Mouse (Mus musculus): ENCODE measurements around the gene Cacnb4. TPM values are rescaled to one million over a fixed set of nuclear protein-coding genes. Genes with fewer than 3 reads are reported as not detected.

Cacnb4 gene
- polyA plus RNA-seq, 1 experiment from 2014 or later: 12.7 TPM

DNA sequence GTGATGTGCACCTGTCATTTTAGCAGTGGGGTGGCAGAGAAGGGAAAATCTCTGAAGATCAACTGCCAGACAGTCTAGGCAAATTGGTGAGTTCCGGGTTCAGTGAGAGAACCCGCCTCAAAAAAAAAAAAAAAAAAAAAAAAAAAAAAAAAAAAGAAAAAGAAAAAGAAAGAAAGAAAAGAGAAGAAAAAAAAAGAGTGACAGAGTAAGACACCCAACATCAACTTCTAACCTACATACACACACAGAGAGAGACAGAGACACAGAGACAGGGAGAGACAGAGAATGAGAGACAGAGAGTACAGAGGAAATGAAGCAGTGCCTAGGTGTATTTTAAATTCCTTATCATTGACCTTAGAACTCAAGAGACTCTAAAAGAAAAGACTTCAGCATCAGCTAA is 146.1 kb downstream of the Cacnb4 start:
- H3K9me3 ChIP-seq: no peaks in the 10 kb centered on the region
- H3K27ac ChIP-seq (replicated peaks): no peak overlapping the region
- H3K9ac ChIP-seq (replicated peaks): no peak overlapping the region
- no peak for ATAC-seq (replicated peaks)
- H3K27me3 ChIP-seq: no peaks in the 10 kb centered on the region
- H3K4me2 ChIP-seq (replicated peaks): no peak overlapping the region
- 87% methylated on average over 2 of the region's 2 CpGs for WGBS
- no peak overlapping the region for H3K4me3 ChIP-seq
- H3K36me3 ChIP-seq: no peaks in the 10 kb centered on the region
- H3K4me1 ChIP-seq: no peaks in the 10 kb centered on the region

DNA sequence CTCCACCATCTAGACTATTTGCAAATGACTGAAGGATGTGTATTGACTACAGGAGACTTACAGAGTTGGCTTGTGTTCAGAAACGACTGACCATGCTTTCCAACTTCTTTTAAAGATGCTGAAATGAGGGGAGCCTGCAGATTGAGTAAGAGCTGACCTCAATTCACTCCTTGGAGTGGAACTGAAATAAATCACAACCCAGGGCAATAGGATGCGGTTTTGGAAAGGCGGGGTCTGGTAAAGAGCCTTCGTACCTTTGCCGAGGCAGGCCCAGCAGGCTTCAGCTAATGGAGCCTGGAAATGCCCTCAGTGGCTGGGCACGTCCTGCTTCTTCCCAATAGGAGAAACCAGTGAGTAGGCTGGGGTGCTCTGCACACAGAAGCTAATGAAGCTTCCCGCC is 147.4 kb downstream of the Cacnb4 start:
- Histone ChIP-seq H3K4me2 (replicated peaks) (no peak overlapping the region), H3K9me3 (no peaks in the 10 kb centered on the region), H3K36me3 (no peaks in the 10 kb centered on the region), H3K4me3 (no peak overlapping the region), H3K9ac (replicated peaks) (no peak overlapping the region), H3K27me3 (no peaks in the 10 kb centered on the region), H3K4me1 (no peaks in the 10 kb centered on the region), H3K27ac (replicated peaks) (no peak overlapping the region)
- ATAC-seq (replicated peaks): no peak
- 84% methylated on average over 7 of the region's 7 CpGs for WGBS

DNA sequence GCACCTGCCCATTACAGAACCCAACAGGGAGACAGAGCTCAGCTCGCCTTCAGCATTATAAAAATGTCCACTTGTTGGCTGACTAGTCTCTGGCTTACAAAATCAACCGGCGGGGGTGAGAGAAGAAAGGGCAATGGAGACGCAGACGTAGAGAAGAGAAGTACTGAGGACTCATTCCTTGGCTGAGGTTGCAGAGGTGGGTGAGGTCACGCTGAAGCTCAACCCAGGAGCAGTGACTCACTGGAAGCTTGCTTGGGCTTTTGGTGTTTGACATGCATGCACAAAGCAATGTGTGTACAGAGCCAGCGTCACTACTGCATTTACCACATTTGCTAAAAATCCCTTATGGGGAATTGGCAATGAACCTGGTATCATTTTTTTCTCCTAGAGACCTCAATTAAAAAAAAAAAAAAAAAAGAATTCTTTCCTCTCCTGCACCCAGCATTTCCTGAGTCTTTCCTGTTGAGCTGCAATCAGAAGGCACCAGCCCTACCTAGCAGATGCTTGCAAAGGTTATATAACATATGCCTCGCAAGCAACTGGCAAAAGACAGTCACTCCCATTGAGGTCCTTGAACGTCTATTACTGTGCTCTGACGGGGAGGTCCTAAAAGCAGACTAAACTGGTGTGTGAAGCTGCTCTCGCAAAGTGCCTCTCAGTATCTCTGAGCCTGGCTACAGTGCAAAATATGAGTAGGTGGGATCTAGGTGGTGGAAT is 150.6 kb downstream of the Cacnb4 start:
- Histone ChIP-seq H3K9ac (replicated peaks) (no peak overlapping the region), H3K27me3 (no peaks in the 10 kb centered on the region), H3K36me3 (no peaks in the 10 kb centered on the region), H3K27ac (replicated peaks) (no peak overlapping the region), H3K4me3 (no peak overlapping the region), H3K4me1 (no peaks in the 10 kb centered on the region), H3K4me2 (replicated peaks) (no peak overlapping the region), H3K9me3 (no peaks in the 10 kb centered on the region)
- no peak for ATAC-seq (replicated peaks)
- 78% methylated on average over 11 of the region's 11 CpGs for WGBS

DNA sequence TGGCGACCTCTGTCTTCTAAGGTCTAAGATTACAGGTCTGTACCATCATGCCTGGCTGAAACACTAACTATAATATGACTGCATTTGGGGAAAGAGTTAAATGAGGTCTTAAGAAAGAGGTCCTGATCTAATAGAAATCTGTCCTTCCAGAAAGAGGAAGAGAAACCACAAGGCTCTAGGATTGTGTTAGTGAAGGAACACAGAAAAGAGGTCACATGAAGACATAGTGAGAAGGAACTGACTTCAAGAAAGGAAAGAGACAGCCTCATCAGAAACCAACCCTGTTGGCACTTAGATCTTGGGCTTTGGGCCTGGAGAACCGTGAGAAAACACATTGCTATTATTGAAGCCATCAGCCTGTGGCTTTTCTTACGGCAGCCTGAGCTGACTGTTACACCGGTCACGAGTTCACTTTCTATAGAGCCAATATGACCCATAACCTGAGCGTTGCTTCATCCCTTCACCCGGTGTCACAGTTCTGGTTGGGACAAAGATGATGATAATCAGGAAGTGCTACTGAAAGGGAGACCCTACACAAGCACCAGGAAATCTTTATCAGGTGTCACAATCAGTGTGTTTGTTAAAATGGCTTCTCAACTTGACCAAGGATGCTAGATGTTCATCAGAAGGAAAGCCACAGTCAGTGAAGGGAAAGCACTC is 153.4 kb downstream of the Cacnb4 start:
- Histone ChIP-seq H3K36me3 (no peaks in the 10 kb centered on the region), H3K27ac (replicated peaks) (no peak overlapping the region), H3K4me3 (no peak overlapping the region), H3K9me3 (no peaks in the 10 kb centered on the region), H3K4me2 (replicated peaks) (no peak overlapping the region), H3K9ac (replicated peaks) (no peak overlapping the region), H3K4me1 (no peaks in the 10 kb centered on the region), H3K27me3 (no peaks in the 10 kb centered on the region)
- ATAC-seq (replicated peaks): no peak
- WGBS: 97% methylated on average over 7 of the region's 7 CpGs

DNA sequence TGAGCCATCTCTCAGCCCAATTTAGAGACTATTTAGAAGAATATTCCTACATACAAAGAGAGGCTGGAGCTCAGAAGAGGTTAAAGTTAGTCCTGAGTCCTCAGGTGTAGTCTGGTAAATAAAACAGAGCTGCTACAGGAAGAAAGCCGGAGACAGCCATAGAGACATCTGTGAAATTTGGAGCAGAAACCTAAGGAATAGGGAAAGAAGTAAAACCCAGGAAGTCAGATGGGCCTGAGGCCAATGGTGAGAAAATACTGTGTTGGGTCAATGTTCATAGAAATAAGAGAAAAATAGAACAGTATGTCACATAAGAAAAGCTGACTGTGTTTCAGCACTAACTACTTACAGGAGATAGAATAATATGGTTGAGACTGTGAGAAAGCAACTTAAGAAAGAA is 155.6 kb downstream of the Cacnb4 start:
- Histone ChIP-seq H3K9ac (replicated peaks) (no peak overlapping the region), H3K27me3 (no peaks in the 10 kb centered on the region), H3K27ac (replicated peaks) (no peak overlapping the region), H3K9me3 (no peaks in the 10 kb centered on the region), H3K4me1 (no peaks in the 10 kb centered on the region), H3K4me2 (replicated peaks) (no peak overlapping the region), H3K4me3 (no peak overlapping the region), H3K36me3 (no peaks in the 10 kb centered on the region)
- 83% methylated on average over 1 of the region's 1 CpGs for WGBS
- no peak for ATAC-seq (replicated peaks)

DNA sequence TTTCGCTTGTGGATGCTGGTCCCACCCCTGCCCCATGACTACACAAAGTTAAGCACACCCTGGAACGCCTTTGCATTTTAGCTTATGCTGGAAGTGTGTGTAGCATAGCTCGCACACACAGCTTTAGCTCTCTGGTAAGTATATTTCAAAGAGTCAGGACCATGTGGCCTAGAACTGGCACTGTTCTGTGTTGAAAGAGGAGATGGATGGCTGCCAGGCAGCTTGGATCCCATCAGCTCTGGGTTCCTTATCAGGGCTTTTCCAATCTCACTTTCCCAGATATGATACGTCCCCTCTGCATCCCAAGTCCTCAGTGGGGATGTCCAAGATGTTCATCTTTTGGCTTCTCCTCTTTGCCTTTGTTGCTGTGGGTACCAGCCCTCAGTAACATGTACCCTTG is 157.9 kb downstream of the Cacnb4 start:
- no peaks in the 10 kb centered on the region for H3K36me3 ChIP-seq
- H3K27ac ChIP-seq (replicated peaks): no peak overlapping the region
- H3K9ac ChIP-seq (replicated peaks): no peak overlapping the region
- ATAC-seq (replicated peaks): no peak
- no peak overlapping the region for H3K4me2 ChIP-seq (replicated peaks)
- no peaks in the 10 kb centered on the region for H3K9me3 ChIP-seq
- no peaks in the 10 kb centered on the region for H3K4me1 ChIP-seq
- no peak overlapping the region for H3K4me3 ChIP-seq
- WGBS: 83% methylated on average over 4 of the region's 4 CpGs
- no peaks in the 10 kb centered on the region for H3K27me3 ChIP-seq

DNA sequence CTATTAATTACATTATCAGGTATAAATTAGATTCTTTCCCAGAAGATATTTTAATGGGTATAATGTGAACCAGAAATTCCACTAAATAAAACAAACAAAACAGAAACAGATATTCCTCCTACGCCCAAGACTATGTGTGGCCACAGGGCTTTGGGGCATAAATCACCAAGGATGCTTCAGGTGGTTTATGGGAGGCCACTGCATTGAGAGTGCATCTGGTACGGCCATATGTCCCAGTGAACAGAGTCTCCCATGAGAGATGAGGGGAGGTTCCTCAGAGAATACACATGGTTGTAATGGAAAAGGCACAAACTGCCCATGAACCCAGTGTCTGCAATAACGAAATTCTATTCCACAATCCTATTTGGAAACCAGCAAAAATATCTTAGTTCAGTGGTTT is 160.1 kb downstream of the Cacnb4 start:
- 91% methylated on average over 3 of the region's 3 CpGs for WGBS
- ATAC-seq (replicated peaks): no peak
- Histone ChIP-seq H3K27ac (replicated peaks) (no peak overlapping the region), H3K4me2 (replicated peaks) (no peak overlapping the region), H3K27me3 (no peaks in the 10 kb centered on the region), H3K4me1 (peaks cover 11% of the 10 kb centered on the region), H3K4me3 (no peak overlapping the region), H3K36me3 (no peaks in the 10 kb centered on the region), H3K9ac (replicated peaks) (no peak overlapping the region), H3K9me3 (no peaks in the 10 kb centered on the region)

DNA sequence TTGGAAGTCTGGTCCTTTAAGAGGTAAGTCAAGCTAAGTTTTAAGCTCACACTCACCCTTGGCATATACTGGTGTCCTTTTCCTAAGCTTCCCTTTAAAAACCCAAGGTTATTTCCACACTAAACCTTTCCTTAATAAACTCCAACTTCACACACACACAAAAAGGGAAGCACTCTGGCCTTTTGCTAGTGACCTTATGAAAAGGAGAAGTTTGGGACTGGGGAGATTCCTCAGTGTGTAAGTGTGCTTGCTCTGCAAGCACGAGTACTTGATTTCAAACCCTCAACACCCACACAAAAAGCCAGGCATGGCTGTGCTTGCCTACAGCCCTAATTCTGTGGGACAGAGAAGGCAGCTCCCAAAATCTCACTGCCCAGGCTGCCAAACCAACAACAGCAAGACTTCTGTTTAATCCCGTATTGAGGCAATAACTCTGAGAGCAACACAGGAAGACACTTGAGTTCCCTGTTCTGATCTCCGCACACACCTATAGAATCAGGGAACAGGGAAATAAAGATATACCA is 163.7 kb downstream of the Cacnb4 start:
- Histone ChIP-seq H3K36me3 (no peaks in the 10 kb centered on the region), H3K27ac (replicated peaks) (no peak overlapping the region), H3K27me3 (no peaks in the 10 kb centered on the region), H3K9ac (replicated peaks) (no peak overlapping the region), H3K9me3 (no peaks in the 10 kb centered on the region), H3K4me1 (peaks cover 13% of the 10 kb centered on the region), H3K4me3 (no peak overlapping the region), H3K4me2 (replicated peaks) (no peak overlapping the region)
- 73% methylated on average over 3 of the region's 3 CpGs for WGBS
- ATAC-seq (replicated peaks): no peak

DNA sequence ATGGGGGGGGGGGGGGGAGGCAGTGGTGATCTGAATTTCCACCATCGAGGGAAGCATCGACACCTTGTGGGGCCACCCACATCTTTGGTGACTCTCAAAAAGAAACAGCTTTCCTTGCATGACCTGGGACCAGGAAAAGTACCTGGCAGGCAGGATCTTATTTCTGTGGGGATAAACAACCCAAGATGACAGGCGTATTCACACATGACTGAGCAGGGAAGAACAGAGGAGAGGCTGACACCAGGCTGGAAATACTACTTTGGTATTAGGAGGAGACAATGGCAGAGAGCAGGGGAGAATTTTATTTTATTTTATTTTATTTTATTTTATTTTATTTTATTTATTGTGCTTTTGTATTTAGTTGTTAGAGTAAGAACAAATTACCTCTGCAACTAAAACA is 164.4 kb downstream of the Cacnb4 start:
- Histone ChIP-seq H3K9me3 (no peaks in the 10 kb centered on the region), H3K36me3 (no peaks in the 10 kb centered on the region), H3K4me3 (no peak overlapping the region), H3K9ac (replicated peaks) (no peak overlapping the region; the same call in 1 of the 2 replicates), H3K27ac (replicated peaks) (no peak overlapping the region), H3K4me2 (replicated peaks) (peak overlapping the region; percentile 25), H3K27me3 (no peaks in the 10 kb centered on the region), H3K4me1 (peaks cover 13% of the 10 kb centered on the region)
- ATAC-seq (replicated peaks): peak; percentile 32; the same call in 1 of the 2 replicates
- WGBS: 11% methylated on average over 3 of the region's 3 CpGs

DNA sequence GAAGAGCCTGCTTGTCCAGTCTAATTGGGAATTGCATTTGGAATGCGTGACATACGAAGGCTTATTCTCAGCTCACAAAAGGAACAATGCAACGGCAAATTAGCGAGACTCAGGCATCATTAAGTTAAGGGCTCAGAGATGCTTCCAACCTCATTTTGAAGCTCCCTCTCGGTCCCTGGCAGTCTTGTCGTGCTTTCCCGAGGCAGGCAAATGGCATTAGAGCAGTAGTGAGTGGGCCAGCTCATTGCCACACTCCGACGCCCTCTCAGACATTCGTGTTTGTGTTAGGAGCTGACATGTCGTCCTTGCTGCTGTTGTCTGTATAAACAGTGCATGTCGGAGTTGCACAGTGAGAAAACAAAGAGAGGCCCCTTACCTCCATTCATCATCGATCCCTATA is 164.8 kb downstream of the Cacnb4 start:
- Histone ChIP-seq H3K27me3 (no peaks in the 10 kb centered on the region), H3K27ac (replicated peaks) (no peak overlapping the region), H3K9me3 (no peaks in the 10 kb centered on the region), H3K9ac (replicated peaks) (no peak overlapping the region; the same call in 1 of the 2 replicates), H3K4me1 (peaks cover 13% of the 10 kb centered on the region), H3K36me3 (no peaks in the 10 kb centered on the region), H3K4me3 (no peak overlapping the region), H3K4me2 (replicated peaks) (peak overlapping the region; percentile 25)
- peak; percentile 65 for ATAC-seq (replicated peaks)
- 6% methylated on average over 13 of the region's 13 CpGs for WGBS

DNA sequence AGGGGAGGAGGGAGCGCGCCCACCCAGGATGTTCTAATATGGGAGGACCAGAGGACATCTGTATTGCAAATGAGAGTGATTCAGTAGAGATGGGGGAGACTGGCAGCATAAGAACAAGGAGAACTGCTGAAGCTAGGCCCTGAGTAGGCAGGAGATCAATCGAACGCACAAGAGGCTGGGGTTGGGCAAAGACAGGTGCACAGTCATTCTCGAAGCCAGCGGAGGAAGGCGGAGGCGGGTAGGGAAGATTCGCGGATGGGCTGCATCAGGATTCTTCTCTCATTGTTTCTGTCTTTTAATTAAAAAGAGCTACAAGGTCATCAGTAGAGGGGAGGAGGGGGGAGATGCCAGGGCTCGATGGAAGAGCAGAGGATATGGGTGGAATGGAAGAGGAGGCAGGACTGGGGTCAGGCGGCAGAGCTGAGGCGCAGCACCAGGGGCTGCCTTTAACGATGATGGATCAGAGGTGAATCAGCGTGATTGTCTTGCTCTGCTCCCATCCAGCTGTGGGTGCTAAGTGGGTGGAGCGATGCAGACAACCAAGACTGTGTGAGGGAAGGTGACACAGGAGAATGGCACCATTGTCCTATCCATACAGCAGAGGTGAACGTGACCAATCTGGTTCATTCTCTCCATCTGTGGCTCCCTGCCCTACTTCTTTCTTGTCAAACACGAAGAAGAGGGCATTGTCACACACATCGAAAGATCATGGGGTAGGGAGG is 166.7 kb downstream of the Cacnb4 start:
- Histone ChIP-seq H3K4me1 (peaks cover 13% of the 10 kb centered on the region), H3K27me3 (no peaks in the 10 kb centered on the region), H3K36me3 (no peaks in the 10 kb centered on the region), H3K4me3 (no peak overlapping the region), H3K27ac (replicated peaks) (no peak overlapping the region), H3K9ac (replicated peaks) (no peak overlapping the region), H3K9me3 (no peaks in the 10 kb centered on the region), H3K4me2 (replicated peaks) (no peak overlapping the region)
- no peak for ATAC-seq (replicated peaks)
- WGBS: 73% methylated on average over 19 of the region's 19 CpGs

DNA sequence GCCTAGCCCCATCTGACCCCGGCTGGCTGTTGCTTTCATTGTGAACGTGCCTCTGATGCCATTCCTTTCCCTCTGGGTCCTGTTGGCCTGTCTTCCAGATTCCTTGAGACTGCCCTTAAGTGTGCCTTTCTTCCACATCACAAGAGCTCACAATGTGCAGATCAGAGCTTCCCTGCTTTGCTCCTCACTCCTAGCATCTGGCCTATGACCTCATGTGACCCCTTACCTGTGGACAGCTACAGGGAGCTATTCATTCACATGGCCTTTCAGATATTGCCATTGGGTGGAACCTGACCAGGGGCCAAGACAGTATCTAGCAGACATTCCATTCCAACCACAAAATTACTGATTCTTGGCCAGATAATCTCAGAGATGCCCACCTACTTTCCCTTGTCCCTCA is 171.5 kb downstream of the Cacnb4 start:
- H3K4me2 ChIP-seq (replicated peaks): no peak overlapping the region
- H3K27me3 ChIP-seq: no peaks in the 10 kb centered on the region
- no peaks in the 10 kb centered on the region for H3K9me3 ChIP-seq
- H3K4me3 ChIP-seq: no peak overlapping the region
- no peaks in the 10 kb centered on the region for H3K4me1 ChIP-seq
- WGBS: 84% methylated on average over 2 of the region's 2 CpGs
- no peak for ATAC-seq (replicated peaks)
- no peaks in the 10 kb centered on the region for H3K36me3 ChIP-seq
- no peak overlapping the region for H3K9ac ChIP-seq (replicated peaks)
- H3K27ac ChIP-seq (replicated peaks): no peak overlapping the region

All from forebrain, embryonic 15.5 days (tissue).